Mouse (Mus musculus) layer of hippocampus, postnatal 10 days (tissue): ENCODE measurements around the gene Plekhg2. TPM values are rescaled to one million over a fixed set of nuclear protein-coding genes. Genes with fewer than 3 reads are reported as not detected.
A peak's percentile ranks its signal among the peaks of the same experiment; 100 is the strongest.
"Not testable (repeated sequence)": the region's sequence is repeated elsewhere in the genome, so short reads cannot be mapped to it uniquely, and the experiment has no call there.

Source experiments
- DNase-seq, 2 experiments: peaks; one replicate each; pipeline ENCODE4 v3.0.0; 2021; ENCODE audit warnings: low spot score in 2 of 2
- long read RNA-seq: library from polyadenylated mRNA; stranded (forward); transcript quantifications from one replicate; pipeline ENCODE4 v2.0.0, GENCODE M21; 2023
- total RNA-seq, 2 experiments: library from RNA; stranded (reverse); gene quantifications; 2 replicates each; pipeline ENCODE4 v1.2.3; 2021

Plekhg2 gene
- total RNA-seq, result 10 to 100 TPM; 13.5 to 13.6 TPM
- long read RNA-seq, partial matches to known transcripts, result 0 of 1 reads
- long read RNA-seq, other reads (novel, unspliced or antisense), result 1 of 1 reads

DNA sequence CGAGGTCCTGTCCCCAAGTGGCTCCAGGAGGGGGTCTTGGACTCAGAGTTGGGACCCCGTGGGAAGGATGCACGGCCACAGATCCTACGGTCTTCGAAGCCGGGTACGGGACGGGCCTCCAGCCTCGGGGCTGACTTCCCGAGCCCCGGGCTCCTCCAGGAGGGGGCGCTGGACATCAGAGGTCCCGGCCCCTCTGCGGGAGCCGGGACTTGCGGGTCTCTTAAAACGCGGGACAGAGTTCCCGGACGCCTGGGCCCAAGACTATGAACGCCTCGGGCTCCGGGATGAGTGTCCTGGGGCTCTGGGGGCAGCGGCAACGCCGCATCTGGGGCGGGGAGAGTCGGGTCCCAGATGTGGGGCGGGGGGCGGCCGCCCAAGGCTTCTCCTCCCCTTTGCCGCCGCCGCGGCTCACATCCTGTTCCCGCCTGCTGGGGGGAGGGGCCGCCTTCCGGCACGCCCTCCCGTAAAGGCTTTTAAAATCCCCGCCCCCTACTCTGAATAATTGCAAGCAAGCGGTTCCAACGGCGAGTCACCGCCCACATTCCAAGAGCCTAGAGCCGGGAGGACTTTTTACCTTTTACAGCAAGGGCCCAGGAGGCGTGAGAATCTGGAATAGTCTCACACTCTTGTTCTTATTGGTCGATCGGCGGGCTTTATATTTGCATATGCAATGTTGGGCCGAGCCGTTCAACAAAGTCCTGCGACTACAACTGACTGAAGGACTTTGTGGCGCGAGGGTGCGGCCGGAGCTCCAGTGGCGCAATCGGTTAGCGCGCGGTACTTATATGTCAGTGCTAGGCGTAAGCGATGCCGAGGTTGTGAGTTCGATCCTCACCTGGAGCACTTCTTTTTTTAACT, at the start of gene Plekhg2:
TSS of gene Plekhg2 (minus strand) at position 349 of the 858 bp plus-strand sequence.
- DNase-seq, result peak; percentile 94 to 97

DNA sequence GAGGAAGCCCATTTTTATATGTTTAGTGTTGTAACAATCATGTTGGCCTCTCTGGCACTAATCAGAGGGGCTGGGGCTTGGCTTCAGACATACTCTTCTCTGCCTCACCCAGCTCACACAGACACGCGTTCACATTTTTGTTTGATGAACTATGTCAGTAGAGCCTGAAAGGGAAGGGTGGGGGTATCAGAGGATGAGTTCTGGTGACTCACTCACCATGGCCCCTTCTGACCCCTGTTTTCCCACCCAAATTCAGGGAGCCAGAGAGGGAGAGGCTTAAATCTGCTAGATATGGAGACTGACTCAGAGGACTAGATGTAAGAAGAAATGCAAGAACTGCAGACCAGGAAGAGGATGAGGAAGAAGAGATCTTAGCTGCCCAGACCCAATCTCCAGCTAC, 47.0 kb upstream of the Plekhg2 start:
- no peak for DNase-seq

DNA sequence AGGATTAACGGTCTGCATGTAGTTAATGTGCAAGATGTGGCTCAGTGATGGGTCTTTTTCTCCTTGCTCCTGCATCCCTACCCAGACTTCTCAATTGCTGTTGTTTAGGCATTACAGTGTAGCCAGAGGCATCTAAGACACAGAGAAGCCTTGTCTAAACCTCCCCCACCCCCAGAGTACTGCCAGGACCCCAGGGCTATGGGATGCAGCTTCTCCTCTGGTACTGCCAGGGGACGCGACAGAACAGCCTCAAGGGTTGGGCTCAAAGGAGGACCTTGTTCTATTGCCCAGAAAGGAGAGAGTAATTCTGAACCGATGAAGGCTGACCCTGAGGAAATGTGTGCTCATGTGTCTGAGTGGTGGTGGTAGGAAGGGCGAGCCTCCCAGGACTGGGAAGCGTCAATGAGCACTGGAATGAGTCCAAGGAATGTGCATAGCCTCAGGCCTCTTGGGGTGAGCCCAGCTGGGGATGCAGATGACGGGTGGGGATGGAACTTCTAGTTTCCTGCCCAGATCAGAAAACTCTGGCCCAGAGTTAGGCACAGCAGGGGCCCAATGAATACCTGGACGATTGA, 45.8 kb upstream of the Plekhg2 start:
- DNase-seq, result peak in 1 of 2 experiments; percentile 20

DNA sequence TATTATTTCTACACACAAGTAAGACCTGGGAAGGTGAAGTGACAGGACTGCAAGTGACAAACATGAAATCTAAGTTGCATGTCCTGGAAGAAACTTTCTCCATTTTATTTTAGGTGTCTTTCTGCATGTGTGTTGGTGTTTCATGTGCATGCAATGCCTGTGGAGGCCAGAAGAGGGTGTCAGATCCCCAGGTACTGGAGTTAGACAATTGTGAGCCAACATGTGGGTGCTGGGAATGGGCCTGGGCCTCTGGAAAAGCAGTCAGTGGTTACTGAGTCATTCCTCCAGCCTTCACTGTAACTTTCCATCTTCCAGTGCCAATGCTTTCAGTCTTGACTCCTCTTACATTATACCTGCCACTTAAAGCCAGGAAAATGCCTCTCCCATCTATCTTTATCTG, 45.0 kb upstream of the Plekhg2 start:
- no peak for DNase-seq

DNA sequence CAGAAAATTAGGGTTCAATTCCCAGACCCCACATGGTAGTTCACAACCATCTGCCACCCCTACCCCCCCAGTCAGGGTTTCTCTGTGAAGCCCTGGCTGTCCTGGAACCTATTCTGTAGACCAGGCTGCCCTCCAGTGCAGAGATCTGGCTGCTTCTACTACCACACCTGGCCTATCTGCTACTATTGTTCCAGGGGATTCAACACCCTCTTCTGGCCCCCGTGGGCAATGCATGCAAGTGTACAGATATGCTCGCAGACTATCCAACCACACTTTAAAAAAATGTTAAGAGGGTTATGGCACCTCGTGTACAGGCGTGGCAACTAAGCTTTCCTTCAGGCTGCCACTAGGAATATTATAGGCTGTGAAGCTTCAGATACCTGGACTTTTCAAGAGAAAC, 40.4 kb upstream of the Plekhg2 start:
- no peak for DNase-seq

DNA sequence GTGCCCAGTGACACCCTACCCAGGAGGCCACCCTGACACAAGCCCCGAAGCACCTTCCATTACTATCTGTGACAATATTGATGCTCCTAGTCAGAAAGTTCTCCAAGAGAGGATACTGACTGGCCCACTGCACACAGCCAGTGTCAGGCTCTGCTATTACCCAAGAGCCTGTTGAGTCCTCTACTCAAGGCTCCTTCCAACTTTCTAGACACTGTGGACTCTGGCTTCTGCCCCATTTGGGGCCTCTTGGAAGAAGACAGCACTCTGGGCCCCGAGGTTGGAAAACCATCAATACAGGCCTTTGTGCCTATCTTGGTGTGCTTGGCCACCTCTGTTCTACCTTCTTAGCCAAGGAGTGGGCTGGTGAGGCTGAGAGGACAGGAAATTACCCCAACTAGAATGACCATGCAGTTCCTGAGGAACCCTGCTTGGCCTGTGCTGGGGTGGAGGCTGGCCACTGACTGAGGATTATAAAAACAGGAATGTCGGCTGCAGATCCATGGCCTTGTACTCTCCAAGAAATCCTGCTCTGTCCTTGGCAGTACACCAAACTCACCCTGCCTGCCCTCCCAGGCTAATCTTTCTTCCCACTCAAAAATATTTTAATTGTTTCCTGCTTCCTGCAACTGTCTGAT, 38.6 kb upstream of the Plekhg2 start:
- DNase-seq, result no peak

DNA sequence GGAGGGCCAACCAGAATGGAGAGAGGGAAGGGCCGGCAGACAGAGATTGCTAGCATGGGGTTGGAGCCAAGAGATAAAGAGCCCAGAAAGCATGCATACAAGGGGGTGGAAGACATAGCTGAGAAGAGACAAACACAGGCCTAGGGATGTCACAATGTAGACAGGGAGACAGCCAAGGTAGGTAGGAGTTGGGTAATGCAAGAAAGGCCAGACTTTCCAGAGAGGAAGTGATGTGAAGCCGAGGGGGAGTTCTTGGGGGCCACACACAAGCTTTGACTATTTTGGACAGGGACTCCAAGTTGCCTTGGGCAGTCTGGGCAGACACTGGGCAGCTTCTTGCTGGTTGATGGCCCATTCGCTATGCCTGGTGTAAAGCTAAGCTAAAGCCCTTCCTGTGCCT, 29.5 kb upstream of the Plekhg2 start:
- DNase-seq, result no peak

DNA sequence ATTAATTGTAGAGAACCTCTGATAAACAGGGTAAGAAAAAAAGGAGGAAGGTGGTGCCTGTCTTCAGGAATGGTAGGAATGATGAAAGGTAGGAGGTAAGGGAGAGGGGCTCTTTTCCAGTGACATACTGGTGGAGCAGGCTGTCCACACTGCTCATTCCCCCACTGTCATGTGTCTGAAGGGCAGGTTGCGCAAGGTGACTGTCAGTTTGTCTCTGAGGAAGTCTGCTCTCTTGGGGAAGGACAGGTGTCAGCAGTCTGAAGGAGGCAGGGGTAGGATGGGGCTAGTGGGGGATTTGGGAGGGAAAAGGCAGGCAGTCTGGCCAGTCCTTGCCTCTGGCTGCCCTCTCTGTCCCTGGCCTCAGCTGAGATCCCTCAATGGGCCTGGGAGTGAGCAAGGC, 28.6 kb upstream of the Plekhg2 start:
- DNase-seq, result no peak

DNA sequence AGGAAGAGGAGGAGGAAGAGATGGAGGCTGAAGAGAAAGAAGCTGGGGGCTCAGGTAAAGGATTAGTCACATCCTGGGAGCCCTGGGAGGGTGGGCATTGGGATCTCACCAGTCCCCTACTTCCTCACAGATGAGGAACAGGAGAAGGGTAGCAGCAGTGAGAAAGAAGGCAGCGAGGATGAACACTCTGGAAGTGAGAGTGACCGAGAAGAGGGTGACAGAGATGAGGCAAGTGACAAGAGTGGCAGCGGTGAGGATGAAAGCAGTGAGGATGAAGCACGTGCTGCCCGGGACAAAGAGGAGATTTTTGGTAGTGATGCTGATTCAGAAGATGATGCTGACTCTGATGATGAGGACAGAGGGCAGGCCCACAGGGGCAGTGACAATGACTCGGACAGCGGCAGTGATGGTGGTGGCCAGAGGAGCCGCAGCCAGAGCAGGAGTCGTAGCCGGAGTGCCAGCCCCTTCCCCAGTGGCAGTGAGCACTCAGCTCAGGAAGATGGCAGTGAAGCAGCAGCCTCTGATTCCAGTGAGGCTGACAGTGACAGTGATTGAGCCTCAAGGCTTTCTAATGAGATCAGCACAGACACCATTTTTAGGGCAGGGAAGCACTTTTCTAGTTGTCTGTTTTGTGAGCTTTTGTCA, 26.4 kb upstream of the Plekhg2 start:
- no peak for DNase-seq

DNA sequence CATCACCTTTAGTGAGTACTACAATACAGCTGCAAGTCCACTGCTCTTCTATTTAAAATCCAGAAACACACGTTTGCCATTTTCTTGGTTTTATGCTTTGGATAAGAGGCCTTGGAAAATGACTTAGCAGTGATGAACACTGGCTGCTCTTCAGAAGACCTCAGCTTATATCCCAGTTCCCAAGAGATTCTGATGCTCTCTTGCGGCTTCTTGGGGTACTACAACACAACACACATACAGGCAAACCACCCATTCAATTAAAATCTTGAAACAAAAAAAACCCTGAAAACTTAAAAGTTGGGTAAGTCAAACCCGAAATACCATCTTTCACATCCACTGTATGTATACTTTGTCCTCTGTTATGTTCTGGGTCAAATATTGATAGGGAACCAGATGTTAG, 25.6 kb upstream of the Plekhg2 start:
- DNase-seq, result peak; percentile 30 to 49

DNA sequence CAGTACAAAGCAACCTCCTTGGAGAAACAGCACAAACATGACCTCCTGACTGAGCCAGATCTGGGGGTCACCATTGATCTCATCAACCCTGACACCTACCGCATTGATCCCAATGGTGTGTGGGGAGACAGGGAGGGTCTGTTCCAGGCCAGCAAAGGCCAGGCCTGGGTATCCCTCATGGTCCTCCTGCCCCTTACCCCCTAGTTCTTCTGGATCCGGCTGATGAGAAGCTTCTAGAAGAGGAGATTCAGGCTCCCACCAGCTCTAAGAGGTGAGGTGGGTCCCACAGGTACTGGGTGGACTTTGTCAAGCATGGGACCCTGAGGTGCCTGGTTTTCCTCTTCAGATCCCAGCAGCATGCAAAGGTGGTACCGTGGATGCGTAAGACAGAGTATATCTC, 23.0 kb upstream of the Plekhg2 start:
- no peak for DNase-seq

DNA sequence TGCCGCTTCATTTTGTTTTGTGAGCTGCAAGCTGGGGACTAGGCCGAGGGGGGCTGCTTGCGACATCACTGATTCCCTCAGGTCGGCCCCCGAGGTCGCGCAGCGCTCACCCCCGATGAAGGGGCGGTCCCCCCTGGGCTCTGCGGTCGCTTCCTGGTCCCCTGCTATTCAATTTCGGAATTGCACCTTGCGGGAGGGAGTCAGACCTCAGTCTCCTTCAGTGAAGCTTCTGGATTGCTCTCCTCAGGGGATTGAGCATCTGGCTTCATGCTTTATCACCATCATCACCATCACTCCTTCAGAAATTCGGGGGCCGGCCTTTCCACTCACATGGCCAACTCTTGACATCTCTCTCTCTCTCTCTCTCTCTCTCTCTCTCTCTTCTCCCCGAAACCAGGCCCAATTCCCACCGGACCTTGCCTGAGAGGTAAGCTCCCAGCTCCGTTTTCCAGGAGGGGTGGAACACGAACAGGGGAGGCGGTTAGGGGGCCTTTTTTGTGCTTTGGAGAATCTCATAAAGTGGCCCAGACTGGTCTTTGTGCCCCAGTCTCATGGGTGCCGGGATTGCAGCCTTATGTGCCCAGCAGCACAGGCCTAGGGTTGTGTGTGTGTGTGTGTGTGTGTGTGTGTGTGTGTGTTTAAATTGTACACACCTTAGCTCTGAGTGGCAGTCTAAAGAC, 21.0 kb upstream of the Plekhg2 start:
- DNase-seq, result no peak

DNA sequence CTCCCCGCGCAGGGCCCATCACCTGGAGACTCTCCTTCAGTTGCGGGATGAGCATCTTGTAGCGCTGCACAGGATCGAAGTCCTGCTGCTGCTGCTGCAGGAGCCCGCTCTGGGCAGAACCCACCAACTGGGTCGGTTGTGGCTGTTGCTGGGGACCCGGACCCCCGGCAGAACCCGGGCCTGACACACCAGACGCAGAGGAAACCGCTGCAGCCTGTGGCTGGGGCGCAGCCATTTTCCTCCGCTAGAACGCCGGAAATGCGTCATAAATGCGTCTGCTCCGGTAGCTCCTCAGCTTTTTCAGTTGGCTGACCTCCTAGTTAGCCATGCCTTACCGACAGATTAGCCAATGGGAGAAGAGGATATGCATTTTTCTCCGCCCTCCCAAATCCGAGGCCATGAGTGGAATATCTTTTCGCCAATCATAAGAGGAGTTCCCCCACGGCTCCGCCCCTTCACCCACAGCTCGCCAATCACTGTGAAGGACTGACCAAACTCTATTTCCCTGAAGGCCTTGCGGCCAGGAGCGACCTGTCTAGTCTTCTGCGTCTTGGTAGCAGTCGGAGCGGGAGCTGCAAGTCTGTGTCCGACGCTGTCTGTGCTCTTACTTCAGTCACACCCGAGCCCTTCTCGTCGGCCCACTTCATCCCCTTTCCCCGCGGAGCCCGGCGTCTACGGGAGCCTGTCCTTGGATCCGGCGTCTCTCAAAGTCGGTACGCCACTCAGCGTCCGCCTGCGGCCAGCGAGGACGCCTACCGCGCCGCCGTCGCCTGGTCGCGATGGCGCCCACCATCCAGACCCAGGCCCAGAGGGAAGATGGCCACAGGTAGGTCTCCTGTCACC, 20.3 kb upstream of the Plekhg2 start, which contains the start of the genes Med29 and Paf1:
TSS of gene Med29 (minus strand) at position 280 of the 843 bp plus-strand sequence.
TSS of gene Paf1 (plus strand) at position 523 of the 843 bp plus-strand sequence.
- DNase-seq, result peak; percentile 91 to 95

DNA sequence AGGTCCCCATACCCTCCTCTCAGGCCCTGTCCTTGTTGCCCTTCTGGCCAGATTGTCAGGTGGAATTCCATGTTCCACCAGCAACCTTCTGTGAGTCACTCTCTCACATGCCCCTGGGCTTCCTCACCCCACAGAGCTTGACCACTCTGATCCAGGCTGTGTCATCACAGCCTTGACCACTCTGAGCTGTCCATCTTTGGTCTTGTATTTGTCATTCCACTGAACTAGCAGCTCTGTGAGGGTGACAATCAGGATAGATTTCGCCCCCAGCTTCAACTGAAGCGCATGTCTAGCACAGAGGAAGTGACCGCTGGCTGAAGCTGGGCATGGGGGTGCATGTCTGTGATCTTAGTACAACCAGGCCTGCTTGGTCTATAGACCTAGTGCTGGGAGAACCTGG, 17.9 kb upstream of the Plekhg2 start:
- no peak for DNase-seq

DNA sequence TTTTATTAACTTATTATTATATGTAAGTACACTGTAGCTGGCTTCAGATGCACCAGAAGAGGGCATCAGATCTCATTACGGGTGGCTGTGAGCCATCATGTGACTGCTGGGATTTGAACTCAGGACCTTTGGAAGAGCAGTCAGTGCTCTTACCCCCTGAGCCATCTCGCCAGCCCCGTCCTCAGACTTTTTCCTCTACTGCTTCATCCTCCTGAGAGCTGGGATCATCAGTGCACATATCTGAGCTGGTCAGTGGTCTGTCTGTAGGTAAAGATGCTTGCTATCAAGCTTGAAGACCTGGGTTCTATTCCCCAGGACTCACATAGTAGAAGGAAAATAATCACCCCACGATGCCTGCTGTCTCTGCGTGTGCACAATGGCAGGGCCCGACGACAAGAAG, 15.0 kb upstream of the Plekhg2 start:
- DNase-seq, result not testable (repeated sequence)

DNA sequence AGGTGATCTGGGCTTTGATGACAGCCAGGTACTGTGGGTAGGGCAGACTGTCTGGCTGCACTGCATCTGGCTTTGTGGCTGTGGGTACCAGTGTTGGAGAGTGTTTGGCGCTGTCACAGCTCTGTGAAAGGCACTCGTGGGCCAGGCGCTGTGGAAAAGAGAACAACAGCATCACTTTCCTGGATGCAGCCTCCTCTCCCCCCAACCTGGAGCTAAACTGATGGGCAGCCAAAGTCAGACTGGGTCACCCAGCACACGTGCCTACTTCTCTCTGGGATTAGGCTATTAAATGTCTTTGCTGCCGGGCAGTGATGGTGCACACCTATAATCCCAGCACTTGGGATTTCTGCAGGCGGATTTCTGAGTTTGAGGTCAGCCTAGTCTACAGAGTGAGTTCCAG, 14.5 kb upstream of the Plekhg2 start:
- DNase-seq, result not testable (repeated sequence)

DNA sequence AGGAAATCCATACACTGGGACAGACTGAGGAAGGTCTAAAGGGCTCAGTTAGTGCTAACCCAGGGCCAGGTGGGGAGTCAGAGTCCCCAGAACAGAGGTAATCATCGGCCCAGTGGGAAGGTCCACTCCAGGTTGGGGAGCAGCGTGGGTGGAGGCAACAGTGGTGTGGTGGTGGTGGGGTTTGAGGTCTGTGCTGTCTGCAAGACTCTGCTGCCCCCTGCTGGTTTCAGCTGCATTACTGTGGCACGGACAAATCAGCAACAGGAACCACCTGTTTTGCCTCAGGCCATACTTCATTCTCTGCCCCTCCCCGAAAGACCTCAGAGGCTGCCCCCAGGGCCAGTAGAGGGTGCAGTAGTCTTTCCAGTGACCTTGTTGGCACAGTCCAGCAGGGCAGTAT, 14.1 kb upstream of the Plekhg2 start:
- peak; percentile 83 to 87 for DNase-seq

DNA sequence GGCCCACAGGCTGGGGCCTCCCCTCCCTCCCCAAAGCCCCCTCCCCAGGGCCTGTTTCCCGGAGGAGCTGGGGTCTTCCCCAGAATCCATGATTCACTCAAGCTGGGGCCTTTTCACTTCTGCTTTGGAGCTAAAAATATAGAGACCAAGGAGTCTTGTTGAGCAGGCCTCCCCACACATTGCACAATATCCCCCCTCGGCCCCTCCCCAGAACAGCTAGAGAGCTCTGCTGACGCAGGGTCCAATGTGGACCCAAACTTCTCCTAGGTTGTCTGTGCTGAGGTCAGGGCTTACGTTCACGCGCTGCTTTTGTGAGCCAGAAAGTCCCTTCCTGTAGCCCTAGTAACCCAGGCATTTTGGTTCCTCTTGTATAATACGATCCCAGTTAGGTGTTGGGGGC, 13.6 kb upstream of the Plekhg2 start:
- no peak for DNase-seq

DNA sequence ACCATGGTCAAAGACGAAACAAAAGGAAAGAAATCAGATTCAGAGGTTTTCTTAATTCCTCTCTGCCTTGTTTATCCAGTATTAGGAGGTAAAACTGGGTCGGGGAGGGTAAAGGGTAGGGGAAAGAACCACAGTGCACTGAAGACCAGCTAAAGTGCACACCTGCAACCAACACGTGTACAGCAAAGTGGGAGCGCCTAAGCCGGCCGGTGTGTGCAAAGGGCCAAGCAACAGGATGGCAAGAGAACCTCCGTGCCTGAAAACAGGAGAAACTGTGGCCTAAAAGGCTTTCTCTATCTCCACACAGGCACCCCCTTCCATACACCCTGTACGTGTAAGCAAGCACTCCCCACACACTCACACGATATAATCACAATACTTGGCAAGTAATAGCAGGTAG, 12.8 kb upstream of the Plekhg2 start:
- DNase-seq, result no peak

DNA sequence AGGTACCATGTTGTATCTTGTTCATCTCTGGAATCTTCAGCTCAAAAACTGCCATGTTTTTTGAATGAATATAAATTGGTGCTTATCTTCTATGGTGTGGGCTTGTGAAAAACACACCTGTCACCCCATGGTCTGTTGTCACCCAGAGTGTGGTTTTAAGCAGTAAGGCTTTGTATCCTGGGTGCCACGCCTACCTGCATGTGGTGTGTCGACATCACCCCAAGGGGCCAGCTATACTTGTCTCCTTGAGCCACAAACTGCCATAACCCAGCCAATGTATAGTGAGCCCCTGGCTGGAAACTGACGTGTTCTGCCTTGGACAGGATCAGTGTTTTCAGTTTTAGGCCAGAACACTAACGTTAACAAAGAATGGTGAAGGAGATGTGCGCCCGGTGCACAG, 11.8 kb upstream of the Plekhg2 start:
- no peak for DNase-seq
